Mouse (Mus musculus): ENCODE data around the gene Gdap2. TPM values are rescaled to one million over a fixed set of nuclear protein-coding genes. Genes with fewer than 3 reads are reported as not detected.
A peak's percentile ranks its signal among the peaks of the same experiment; 100 is the strongest.

The Gdap2 gene
- polyA plus RNA-seq, 1 experiment = 8.8 TPM

- Histone ChIP-seq H3K36me3 (ENCODE audit: control insufficient read depth, insufficient read depth) (peaks cover 36% of the 10 kb centered on the region), H3ac (ENCODE audit: control insufficient read depth, insufficient read length) (no peak overlapping the region), H3K4me3 (no peak overlapping the region), H3K79me2 (ENCODE audit: control insufficient read depth, insufficient read depth) (no peaks in the 10 kb centered on the region), H3K4me2 (ENCODE audit: low read depth) (no peak overlapping the region), H3K27me3 (ENCODE audit: control insufficient read depth, insufficient read depth, insufficient read length) (no peaks in the 10 kb centered on the region)
- TF ChIP-seq MAX (IDR thresholded peaks at IDR 0.05; ENCODE audit: low read depth) = no peak
- TF ChIP-seq TCF12 (IDR thresholded peaks at IDR 0.05; ENCODE audit: insufficient read depth, poor library complexity, severe bottlenecking) = no peak
Observed at GRCm38 (mm10) chr3:100206973-100207372, 44.8 kb downstream of the Gdap2 start.

- H3K4me2 ChIP-seq (ENCODE audit: low read depth) = no peak overlapping the region
- no peaks in the 10 kb centered on the region for H3K27me3 ChIP-seq (ENCODE audit: control insufficient read depth, insufficient read depth, insufficient read length)
- no peak overlapping the region for H3ac ChIP-seq (ENCODE audit: control insufficient read depth, insufficient read length)
- H3K4me3 ChIP-seq = no peak overlapping the region
- no peak for TF ChIP-seq SRF (IDR thresholded peaks at IDR 0.05; ENCODE audit: control insufficient read depth, insufficient read length, low read depth)
- TF ChIP-seq TCF3 (IDR thresholded peaks at IDR 0.05; ENCODE audit: insufficient read length, low read depth) = no peak
- TF ChIP-seq POLR2AphosphoS2 (IDR thresholded peaks at IDR 0.05; ENCODE audit: insufficient read length, low read depth) = no peak
- no peaks in the 10 kb centered on the region for H3K36me3 ChIP-seq (ENCODE audit: control insufficient read depth, insufficient read depth)
- H3K79me2 ChIP-seq (ENCODE audit: control insufficient read depth, insufficient read depth) = no peaks in the 10 kb centered on the region
Observed at GRCm38 (mm10) chr3:100215469-100215868, 53.3 kb downstream of the Gdap2 start.

GRCm38 (mm10) chr3:100225326-100225959 is 63.3 kb downstream of the Gdap2 start:
- H3ac ChIP-seq (ENCODE audit: control insufficient read depth, insufficient read length) = no peak overlapping the region
- TF ChIP-seq USF1 (IDR thresholded peaks at IDR 0.05; ENCODE audit: low read depth) (no peak), TCF3 (IDR thresholded peaks at IDR 0.05; ENCODE audit: insufficient read length, low read depth) (no peak), E2F4 (IDR thresholded peaks at IDR 0.05; ENCODE audit: insufficient read depth) (no peak), TCF12 (IDR thresholded peaks at IDR 0.05; ENCODE audit: insufficient read depth, poor library complexity, severe bottlenecking) (no peak), POLR2A (IDR thresholded peaks at IDR 0.05; ENCODE audit: insufficient read length, low read depth) (no peak), MAX (IDR thresholded peaks at IDR 0.05; ENCODE audit: low read depth) (no peak), MYOD1 (IDR thresholded peaks at IDR 0.05; ENCODE audit: control insufficient read depth in 1 of 3, insufficient read length in 2 of 3, low read depth in 2 of 3) (no peak)
- H3K4me3 ChIP-seq = no peak overlapping the region
- H3K27me3 ChIP-seq (ENCODE audit: control insufficient read depth, insufficient read depth, insufficient read length) = no peaks in the 10 kb centered on the region
- no peaks in the 10 kb centered on the region for H3K79me2 ChIP-seq (ENCODE audit: control insufficient read depth, insufficient read depth)
- no peak overlapping the region for H3K4me2 ChIP-seq (ENCODE audit: low read depth)
- H3K36me3 ChIP-seq (ENCODE audit: control insufficient read depth, insufficient read depth) = no peaks in the 10 kb centered on the region

GRCm38 (mm10) chr3:100227509-100227908 is 65.3 kb downstream of the Gdap2 start:
- TF ChIP-seq SRF (IDR thresholded peaks at IDR 0.05; ENCODE audit: control insufficient read depth, insufficient read length, low read depth) = no peak
- no peak for TF ChIP-seq POLR2AphosphoS2 (IDR thresholded peaks at IDR 0.05; ENCODE audit: insufficient read length, low read depth)
- no peak for TF ChIP-seq MYOG (IDR thresholded peaks at IDR 0.05; ENCODE audit: control insufficient read depth in 1 of 3, insufficient read depth in 1 of 3, insufficient read length in 2 of 3, low read depth in 2 of 3)
- TF ChIP-seq TCF3 (IDR thresholded peaks at IDR 0.05; ENCODE audit: insufficient read length, low read depth) = no peak
- no peak for TF ChIP-seq REST (IDR thresholded peaks at IDR 0.05; ENCODE audit: insufficient read depth, insufficient read length)
- TF ChIP-seq CEBPB (IDR thresholded peaks at IDR 0.05; ENCODE audit: insufficient read depth, poor library complexity, severe bottlenecking) = peak; percentile 86
- TF ChIP-seq MAX (IDR thresholded peaks at IDR 0.05; ENCODE audit: low read depth) = no peak
- TF ChIP-seq USF1 (IDR thresholded peaks at IDR 0.05; ENCODE audit: low read depth) = no peak
- TF ChIP-seq POLR2A (IDR thresholded peaks at IDR 0.05; ENCODE audit: insufficient read length, low read depth) = no peak
- no peak overlapping the region for H3ac ChIP-seq (ENCODE audit: control insufficient read depth, insufficient read length)
- H3K79me2 ChIP-seq (ENCODE audit: control insufficient read depth, insufficient read depth) = no peaks in the 10 kb centered on the region
- H3K4me2 ChIP-seq (ENCODE audit: low read depth) = peak overlapping the region; percentile 35
- H3K36me3 ChIP-seq (ENCODE audit: control insufficient read depth, insufficient read depth) = no peaks in the 10 kb centered on the region
- no peaks in the 10 kb centered on the region for H3K27me3 ChIP-seq (ENCODE audit: control insufficient read depth, insufficient read depth, insufficient read length)
- no peak overlapping the region for H3K4me3 ChIP-seq

GRCm38 (mm10) chr3:100228981-100229380 is 66.8 kb downstream of the Gdap2 start:
- no peaks in the 10 kb centered on the region for H3K79me2 ChIP-seq (ENCODE audit: control insufficient read depth, insufficient read depth)
- no peaks in the 10 kb centered on the region for H3K27me3 ChIP-seq (ENCODE audit: control insufficient read depth, insufficient read depth, insufficient read length)
- H3K4me2 ChIP-seq (ENCODE audit: low read depth) = no peak overlapping the region
- no peak overlapping the region for H3ac ChIP-seq (ENCODE audit: control insufficient read depth, insufficient read length)
- H3K4me3 ChIP-seq = no peak overlapping the region
- H3K36me3 ChIP-seq (ENCODE audit: control insufficient read depth, insufficient read depth) = no peaks in the 10 kb centered on the region
- TF ChIP-seq MAX (IDR thresholded peaks at IDR 0.05; ENCODE audit: low read depth) = no peak
- TF ChIP-seq CEBPB (IDR thresholded peaks at IDR 0.05; ENCODE audit: insufficient read depth, poor library complexity, severe bottlenecking) = no peak
- no peak for TF ChIP-seq MYOG (IDR thresholded peaks at IDR 0.05; ENCODE audit: control insufficient read depth in 1 of 3, insufficient read depth in 1 of 3, insufficient read length in 2 of 3, low read depth in 2 of 3)
- TF ChIP-seq REST (IDR thresholded peaks at IDR 0.05; ENCODE audit: insufficient read depth, insufficient read length) = no peak
- no peak for TF ChIP-seq SRF (IDR thresholded peaks at IDR 0.05; ENCODE audit: control insufficient read depth, insufficient read length, low read depth)
- no peak for TF ChIP-seq MYOD1 (IDR thresholded peaks at IDR 0.05; ENCODE audit: control insufficient read depth in 1 of 3, insufficient read length in 2 of 3, low read depth in 2 of 3)
- no peak for TF ChIP-seq POLR2AphosphoS2 (IDR thresholded peaks at IDR 0.05; ENCODE audit: insufficient read length, low read depth)
- no peak for TF ChIP-seq E2F4 (IDR thresholded peaks at IDR 0.05; ENCODE audit: insufficient read depth)
- no peak for TF ChIP-seq POLR2A (IDR thresholded peaks at IDR 0.05; ENCODE audit: insufficient read length, low read depth)
- TF ChIP-seq TCF3 (IDR thresholded peaks at IDR 0.05; ENCODE audit: insufficient read length, low read depth) = no peak
- no peak for TF ChIP-seq TCF12 (IDR thresholded peaks at IDR 0.05; ENCODE audit: insufficient read depth, poor library complexity, severe bottlenecking)
- no peak for TF ChIP-seq USF1 (IDR thresholded peaks at IDR 0.05; ENCODE audit: low read depth)
